Mouse (Mus musculus) gastrocnemius, adult 8-10 months (tissue): ENCODE results near the gene Ndufs8. TPM values are rescaled to one million over a fixed set of nuclear protein-coding genes. Genes with fewer than 3 reads are reported as not detected.

ENCODE experiments used
- DNase-seq, 2 experiments: peaks; one replicate each; pipeline ENCODE4 v3.0.0; 2022; ENCODE audit warnings: low spot score in 2 of 2
- total RNA-seq, 4 experiments: library from RNA; stranded (reverse); gene quantifications; 2 replicates each; pipeline ENCODE4 v1.2.4; 2022

The Ndufs8 gene
- total RNA-seq, 4 experiments from 2014 or later = 222 to 255 (median 235) TPM

DNA sequence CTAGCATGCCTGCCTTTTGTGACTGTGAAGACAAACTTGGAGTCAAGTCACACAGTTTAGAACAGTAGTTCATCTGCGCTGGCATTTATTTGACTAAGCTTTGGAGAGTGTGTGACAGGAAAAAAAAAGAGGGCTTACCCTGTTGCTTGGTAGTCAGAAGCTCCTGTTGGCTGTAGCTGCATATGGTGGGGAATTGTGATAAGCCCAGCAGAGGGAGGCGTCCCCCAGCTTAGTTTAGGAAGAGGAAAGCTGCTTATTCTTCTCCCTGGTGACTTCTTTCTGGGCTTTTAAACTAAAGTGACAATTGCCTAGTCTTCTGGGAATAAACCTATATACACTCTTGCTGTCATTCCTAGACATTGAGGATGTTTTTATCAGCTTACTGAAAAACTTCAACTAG, 49.9 kb downstream of the Ndufs8 start:
- DNase-seq = no peak

Other genes with a start within 250 kb of the Ndufs8 start
- 10 to 100 TPM; 18.5 to 23.0 (median 19.6) TPM for gene Lrp5, start 226.2 kb downstream of the Ndufs8 start, total RNA-seq
- 1 to 10 TPM; 6.4 to 9.8 (median 7.9) TPM for gene 1810055G02Rik, start 204.5 kb downstream of the Ndufs8 start, total RNA-seq
- gene Kmt5b, start 145.4 kb downstream of the Ndufs8 start, total RNA-seq = 10 to 100 TPM; 15.5 to 21.3 (median 18.6) TPM
- 1 to 10 TPM in 3 of 4 experiments, under 1 TPM in 1; 0.97 to 1.6 (median 1.2) TPM for gene Chka, start 61.0 kb downstream of the Ndufs8 start, total RNA-seq
- gene Tcirg1, start 5.6 kb downstream of the Ndufs8 start, total RNA-seq = 1 to 10 TPM; 2.2 to 5.1 (median 3.0) TPM
- gene Aldh3b1, start 17.0 kb upstream of the Ndufs8 start, total RNA-seq = 1 to 10 TPM; 1.0 to 2.6 (median 1.3) TPM
- 1 to 10 TPM; 3.2 to 4.5 (median 3.5) TPM for gene Unc93b1, start 22.4 kb upstream of the Ndufs8 start, total RNA-seq
- not detected for gene Aldh3b3, start 45.9 kb upstream of the Ndufs8 start, total RNA-seq
- under 1 TPM in 3 of 4 experiments, not detected in 1; 0.19 to 0.62 (median 0.52) TPM for gene Aldh3b2, start 59.6 kb upstream of the Ndufs8 start, total RNA-seq
- 1 to 10 TPM; 1.1 to 1.7 (median 1.5) TPM for gene Acy3, start 73.8 kb upstream of the Ndufs8 start, total RNA-seq
- gene Tbx10, start 80.0 kb upstream of the Ndufs8 start, total RNA-seq = under 1 TPM in 1 of 4 experiments, not detected in 3; 0.16 TPM
- gene Nudt8, start 87.8 kb upstream of the Ndufs8 start, total RNA-seq = 10 to 100 TPM; 19.0 to 24.8 (median 22.8) TPM
- under 1 TPM; 0.12 to 0.39 (median 0.15) TPM for gene Gm49405, start 87.9 kb upstream of the Ndufs8 start, total RNA-seq
- 1 to 10 TPM in 1 of 4 experiments, under 1 TPM in 3; 0.36 to 1.2 (median 0.73) TPM for gene Doc2g, start 90.5 kb upstream of the Ndufs8 start, total RNA-seq
- 100 to 1,000 TPM; 435 to 477 (median 462) TPM for gene Ndufv1, start 100.0 kb upstream of the Ndufs8 start, total RNA-seq
- gene Gstp1, start 125.2 kb upstream of the Ndufs8 start, total RNA-seq = 100 to 1,000 TPM; 411 to 453 (median 419) TPM
- gene Gstp2, start 133.2 kb upstream of the Ndufs8 start, total RNA-seq = 100 to 1,000 TPM; 240 to 258 (median 250) TPM
- gene Gstp3, start 146.8 kb upstream of the Ndufs8 start, total RNA-seq = not detected
- gene Cabp2, start 168.8 kb upstream of the Ndufs8 start, total RNA-seq = not detected
- gene Cdk2ap2, start 184.4 kb upstream of the Ndufs8 start, total RNA-seq = 10 to 100 TPM; 14.0 to 20.3 (median 18.0) TPM
- 1 to 10 TPM; 1.1 to 3.3 (median 2.4) TPM for gene Pitpnm1, start 187.2 kb upstream of the Ndufs8 start, total RNA-seq
- gene Aip, start 213.1 kb upstream of the Ndufs8 start, total RNA-seq = 10 to 100 TPM; 85.7 to 96.3 (median 90.3) TPM
- gene Gpr152, start 227.0 kb upstream of the Ndufs8 start, total RNA-seq = not detected
- gene Cabp4, start 231.3 kb upstream of the Ndufs8 start, total RNA-seq = not detected
- 10 to 100 TPM; 10.4 to 13.2 (median 11.6) TPM for gene Coro1b, start 235.8 kb upstream of the Ndufs8 start, total RNA-seq
- gene Ptprcap, start 240.8 kb upstream of the Ndufs8 start, total RNA-seq = under 1 TPM in 2 of 4 experiments, not detected in 2; 0.27 to 0.38 TPM